ENCODE assay signal across 25 mouse cellular contexts in the genomic region with DNA sequence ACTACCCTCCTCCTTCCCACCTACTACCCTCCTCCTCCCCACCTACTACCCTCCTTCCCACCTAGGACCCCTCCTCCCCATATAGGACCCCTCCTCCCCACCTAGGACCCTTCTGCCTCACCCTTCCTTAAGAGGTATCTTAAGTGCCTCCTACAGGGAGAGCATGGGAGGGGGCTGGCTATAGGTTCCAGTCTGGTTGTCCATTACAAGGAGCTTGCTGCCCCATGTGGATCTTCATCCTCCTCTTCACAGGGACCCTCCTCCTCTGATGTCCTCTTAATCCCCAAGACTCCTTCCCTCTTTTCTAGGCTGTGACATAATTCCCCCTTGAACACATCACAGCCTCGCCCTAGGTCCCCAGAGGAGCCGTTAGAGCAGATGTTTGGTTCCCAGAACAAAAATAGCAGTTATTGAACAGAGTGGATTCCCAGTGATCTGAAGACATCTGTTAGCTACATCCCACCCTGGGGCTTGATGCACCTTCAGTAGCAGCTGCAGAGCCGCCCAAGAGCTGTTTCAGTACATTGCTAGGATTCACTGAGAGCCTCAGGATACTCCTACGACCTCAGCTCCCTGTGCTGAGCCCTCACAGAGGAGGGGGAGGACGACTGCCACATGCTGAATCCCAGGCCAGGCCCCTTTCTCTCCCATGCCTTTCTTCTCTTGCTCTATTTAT. TPM values are rescaled to one million over a fixed set of nuclear protein-coding genes. Genes with fewer than 3 reads are reported as not detected.
A peak's percentile ranks its signal among the peaks of the same experiment; 100 is the strongest.
DNase-seq lines count a peak whose midpoint lies in the region; ATAC-seq lines count a peak whose summit lies in the region.
"Had no signal": no experiment of that assay in that cellular context is flagged by ENCODE, and none has a peak within 500 bp of the region (broad histone marks: within the 10 kb centered on the region; RNA-seq: fewer than 3 reads in every experiment).

No protein-coding gene starts in this region.

- H3K4me3 ChIP-seq in hindbrain, embryonic 13.5 days, result no peak overlapping the region
- H3K4me3 ChIP-seq in hindbrain, embryonic 12.5 days, result no peak overlapping the region
- H3K4me3 ChIP-seq in neural tube, embryonic 13.5 days, result no peak overlapping the region
- no peak overlapping the region for H3K4me3 ChIP-seq in neural tube, embryonic 15.5 days (replicated peaks)
- H3K4me3 ChIP-seq: forebrain, embryonic 13.5 days; heart, adult 2 months; megakaryocyte, embryonic 14.5 days had no signal

- no peaks in the 10 kb centered on the region for H3K9me3 ChIP-seq in hindbrain, embryonic 13.5 days
- H3K9me3 ChIP-seq in hindbrain, embryonic 12.5 days (replicated peaks), result no peaks in the 10 kb centered on the region
- H3K9me3 ChIP-seq in neural tube, embryonic 13.5 days, result no peaks in the 10 kb centered on the region
- H3K9me3 ChIP-seq in neural tube, embryonic 15.5 days (replicated peaks), result no peaks in the 10 kb centered on the region
- H3K9me3 ChIP-seq: forebrain, embryonic 13.5 days; megakaryocyte, embryonic 14.5 days had no signal

- H3K4me1 ChIP-seq in hindbrain, embryonic 13.5 days (replicated peaks), result peaks cover 11% of the 10 kb centered on the region
- peaks cover 7% of the 10 kb centered on the region for H3K4me1 ChIP-seq in hindbrain, embryonic 12.5 days
- H3K4me1 ChIP-seq in neural tube, embryonic 13.5 days (replicated peaks), result peaks cover 8% of the 10 kb centered on the region
- peaks cover 14% of the 10 kb centered on the region for H3K4me1 ChIP-seq in neural tube, embryonic 15.5 days

- peak; percentile 17 for DNase-seq in gastrocnemius, adult 18-20 months (ENCODE audit: low spot score)
- DNase-seq in gastrocnemius, postnatal 14 days, result no peak
- DNase-seq: adrenal gland, postnatal 25 days; B cell, adult 2 months; cerebellum, postnatal 10 days; gastrocnemius, postnatal 10 days; heart, adult 2 months; heart, postnatal 14 days; kidney, adult 9 months; kidney, postnatal 10 days; layer of hippocampus, postnatal 36 days; liver; lung, embryonic 14.5 days; lung, postnatal 4 days; midbrain, embryonic 14.5 days; right cerebral cortex, postnatal 14 days had no signal

- no peak for ATAC-seq in hindbrain, embryonic 13.5 days (ENCODE audit: low FRiP score)
- no peak for ATAC-seq in hindbrain, embryonic 12.5 days (ENCODE audit: low FRiP score)
- ATAC-seq in neural tube, embryonic 13.5 days (ENCODE audit: low read depth), result no peak
- ATAC-seq in neural tube, embryonic 15.5 days (ENCODE audit: low FRiP score), result no peak
- no peak for ATAC-seq in megakaryocyte-erythroid progenitor cell, adult 5-6 weeks (replicated peaks; ENCODE audit: low FRiP score, low TSS enrichment, poor library complexity, severe bottlenecking)
- ATAC-seq: forebrain, embryonic 13.5 days; intestine, postnatal 0 days had no signal

- no peak overlapping the region for H3K4me2 ChIP-seq in hindbrain, embryonic 13.5 days
- no peak overlapping the region for H3K4me2 ChIP-seq in hindbrain, embryonic 12.5 days (replicated peaks)
- H3K4me2 ChIP-seq in neural tube, embryonic 13.5 days, result no peak overlapping the region
- no peak overlapping the region for H3K4me2 ChIP-seq in neural tube, embryonic 15.5 days
- H3K4me2 ChIP-seq: forebrain, embryonic 13.5 days; lung, embryonic 14.5 days had no signal

- 43% methylated on average over 5 of the region's 5 CpGs for WGBS in hindbrain, embryonic 13.5 days
- WGBS in hindbrain, embryonic 12.5 days, result 40% methylated on average over 5 of the region's 5 CpGs
- WGBS in neural tube, embryonic 13.5 days, result 40% methylated on average over 5 of the region's 5 CpGs
- WGBS in neural tube, embryonic 15.5 days, result 45% methylated on average over 5 of the region's 5 CpGs

- intact Hi-C loops in gastrocnemius, postnatal 14 days (cut with DNase I; ENCODE audit: low total_unique reads), result loop anchor here (2.0 to 5.0 kb wide), 2 partner anchors 34 to 77 kb away; no protein-coding TSS in a partner anchor

- peaks cover 13% of the 10 kb centered on the region for H3K27me3 ChIP-seq in hindbrain, embryonic 13.5 days
- peaks cover 19% of the 10 kb centered on the region for H3K27me3 ChIP-seq in hindbrain, embryonic 12.5 days
- peaks cover 12% of the 10 kb centered on the region for H3K27me3 ChIP-seq in neural tube, embryonic 13.5 days
- peaks cover 7% of the 10 kb centered on the region; the same call in 1 of the 2 replicates for H3K27me3 ChIP-seq in neural tube, embryonic 15.5 days (replicated peaks)

- 0 out of 2 replicates have a peak overlapping the region, but pooled peaks have one; percentile 19 for H3K9ac ChIP-seq in hindbrain, embryonic 13.5 days
- H3K9ac ChIP-seq in hindbrain, embryonic 12.5 days, result no peak overlapping the region
- H3K9ac ChIP-seq in neural tube, embryonic 13.5 days, result peak overlapping the region; percentile 39; the same call in 1 of the 2 replicates
- H3K9ac ChIP-seq in neural tube, embryonic 15.5 days (replicated peaks), result no peak overlapping the region
- H3K9ac ChIP-seq: forebrain, embryonic 13.5 days; liver, embryonic 14.5 days; lung, embryonic 14.5 days had no signal

- no peak overlapping the region for H3K27ac ChIP-seq in hindbrain, embryonic 13.5 days
- no peak overlapping the region for H3K27ac ChIP-seq in hindbrain, embryonic 12.5 days
- no peak overlapping the region for H3K27ac ChIP-seq in neural tube, embryonic 13.5 days (replicated peaks)
- no peak overlapping the region for H3K27ac ChIP-seq in neural tube, embryonic 15.5 days (replicated peaks)
- H3K27ac ChIP-seq: forebrain, embryonic 13.5 days; heart, adult 2 months; liver, embryonic 14.5 days had no signal

- H3K36me3 ChIP-seq in hindbrain, embryonic 13.5 days, result no peaks in the 10 kb centered on the region
- no peaks in the 10 kb centered on the region for H3K36me3 ChIP-seq in hindbrain, embryonic 12.5 days
- no peaks in the 10 kb centered on the region for H3K36me3 ChIP-seq in neural tube, embryonic 13.5 days
- no peaks in the 10 kb centered on the region for H3K36me3 ChIP-seq in neural tube, embryonic 15.5 days

RNA-seq across cellular contexts. Expression of gene Stxbp1, which starts 8.9 kb away (rescaled TPM):
- 1 to 10 TPM; 1.9 to 6.0 TPM for total RNA-seq in gastrocnemius, adult 18-20 months (2021)
- total RNA-seq in gastrocnemius, postnatal 14 days (2021), result 10 to 100 TPM in 1 of 2 experiments, 1 to 10 TPM in 1; 7.2 to 10.6 TPM
- polyA plus RNA-seq in hindbrain, embryonic 13.5 days (2015; fragmentation: Nextera tagmentation; extraction: Ambion mirVana), result 180 and 193 TPM in 2 replicates
- 102 and 105 TPM in 2 replicates for polyA plus RNA-seq in hindbrain, embryonic 12.5 days (2016; fragmentation: Nextera tagmentation; extraction: Ambion mirVana)
- 192 and 198 TPM in 2 replicates for polyA plus RNA-seq in neural tube, embryonic 13.5 days (2015; fragmentation: Nextera tagmentation; extraction: Ambion mirVana)
- 276 and 315 TPM in 2 replicates for polyA plus RNA-seq in neural tube, embryonic 15.5 days (2015; fragmentation: Nextera tagmentation; extraction: Ambion mirVana)
- 30.2 and 47.7 TPM in 2 replicates for total RNA-seq in megakaryocyte-erythroid progenitor cell, adult 5-6 weeks (2014; fragmentation: Nextera tagmentation)
- total RNA-seq in megakaryocyte-erythroid progenitor cell, adult 5-6 weeks (2017), result 6.5 and 10.4 TPM in 2 replicates

RNA-seq across cellular contexts. Expression of gene Fam129b, which starts 20.0 kb away (rescaled TPM):
- total RNA-seq in gastrocnemius, adult 18-20 months (2021), result 1 to 10 TPM; 4.8 to 8.2 TPM
- 10 to 100 TPM; 12.1 to 15.8 TPM for total RNA-seq in gastrocnemius, postnatal 14 days (2021)
- polyA plus RNA-seq in hindbrain, embryonic 13.5 days (2015; fragmentation: Nextera tagmentation; extraction: Ambion mirVana), result 31.6 and 32.4 TPM in 2 replicates
- polyA plus RNA-seq in hindbrain, embryonic 12.5 days (2016; fragmentation: Nextera tagmentation; extraction: Ambion mirVana), result 42.2 and 43.8 TPM in 2 replicates
- 35.9 and 37.3 TPM in 2 replicates for polyA plus RNA-seq in neural tube, embryonic 13.5 days (2015; fragmentation: Nextera tagmentation; extraction: Ambion mirVana)
- 30.7 and 34.7 TPM in 2 replicates for polyA plus RNA-seq in neural tube, embryonic 15.5 days (2015; fragmentation: Nextera tagmentation; extraction: Ambion mirVana)
- total RNA-seq in megakaryocyte-erythroid progenitor cell, adult 5-6 weeks (2014; fragmentation: Nextera tagmentation), result 9.0 and 16.3 TPM in 2 replicates
- total RNA-seq in megakaryocyte-erythroid progenitor cell, adult 5-6 weeks (2017), result 13.8 TPM in 2 replicates

Comparison
In these comparisons a context has a peak if more than half of its experiments do, and no peak if none do; other contexts are left out.
1. H3K9ac ChIP-seq: peak in hindbrain, embryonic 13.5 days (single experiment) and neural tube, embryonic 13.5 days (single experiment); none in hindbrain, embryonic 12.5 days (single experiment) and neural tube, embryonic 15.5 days (single experiment).